Mouse (Mus musculus): ENCODE data around the gene Mgea5. TPM values are rescaled to one million over a fixed set of nuclear protein-coding genes. Genes with fewer than 3 reads are reported as not detected.

Gene Mgea5
- total and polyA plus RNA-seq, 3 experiments = 54.4 to 67.0 TPM; not detected in 1

DNA sequence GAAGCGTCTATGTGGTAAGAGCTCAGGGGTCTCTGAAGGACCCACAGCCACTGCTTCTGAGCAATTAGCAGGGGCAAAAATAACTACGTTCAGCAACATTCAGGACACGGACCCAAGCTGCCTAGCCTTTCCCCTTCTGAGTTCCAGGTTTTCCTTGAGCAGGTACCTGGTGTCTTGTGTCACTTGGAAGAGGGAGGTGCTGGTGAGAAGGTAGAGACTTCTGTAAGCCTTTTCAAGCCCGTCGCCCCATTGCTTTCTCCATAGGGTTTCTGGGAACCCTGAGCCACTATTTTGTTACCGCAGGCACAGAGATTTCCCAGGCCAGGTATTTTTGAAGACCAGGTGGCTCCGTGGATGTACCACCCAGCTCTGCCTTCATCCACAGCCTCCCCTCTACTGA, 40.0 kb downstream of the Mgea5 start:
- no peak for DNase-seq (ENCODE audit: low read depth, low spot score)
- Histone ChIP-seq H3K9ac (ENCODE audit: control insufficient read depth, low read depth, low read length, poor library complexity, severe bottlenecking) (no peak overlapping the region), H3K36me3 (ENCODE audit: control insufficient read depth in 1 of 2, insufficient read depth in 2 of 2, low read length in 2 of 2) (peaks cover 0 to 6% of the 10 kb centered on the region in 2 experiments; a peak in 2 of 4 replicates), H3K9me3 (replicated peaks; ENCODE audit: insufficient read depth, low read length) (no peaks in the 10 kb centered on the region), H3K27ac (ENCODE audit: control insufficient read depth, low read depth, low read length) (no peak overlapping the region), H3K4me3 (ENCODE audit: control insufficient read depth in 1 of 2, insufficient read depth in 1 of 2, low read depth in 2 of 2, low read length in 2 of 2) (no peak overlapping the region), H3K79me2 (ENCODE audit: control insufficient read depth, insufficient read depth, low read length, poor library complexity) (peaks cover 7% of the 10 kb centered on the region), H3K4me1 (ENCODE audit: control insufficient read depth in 1 of 2, insufficient read depth in 2 of 2, low read length in 2 of 2) (peaks cover 0 to 5% of the 10 kb centered on the region in 2 experiments; a peak in 1 of 4 replicates), H3K27me3 (ENCODE audit: control insufficient read depth in 1 of 2, insufficient read depth in 2 of 2, low read length in 2 of 2) (no peaks in the 10 kb centered on the region; a peak in 1 of 4 replicates)
- TF ChIP-seq CHD1 (IDR thresholded peaks at IDR 0.05; ENCODE audit: low read depth, low read length) = no peak

DNA sequence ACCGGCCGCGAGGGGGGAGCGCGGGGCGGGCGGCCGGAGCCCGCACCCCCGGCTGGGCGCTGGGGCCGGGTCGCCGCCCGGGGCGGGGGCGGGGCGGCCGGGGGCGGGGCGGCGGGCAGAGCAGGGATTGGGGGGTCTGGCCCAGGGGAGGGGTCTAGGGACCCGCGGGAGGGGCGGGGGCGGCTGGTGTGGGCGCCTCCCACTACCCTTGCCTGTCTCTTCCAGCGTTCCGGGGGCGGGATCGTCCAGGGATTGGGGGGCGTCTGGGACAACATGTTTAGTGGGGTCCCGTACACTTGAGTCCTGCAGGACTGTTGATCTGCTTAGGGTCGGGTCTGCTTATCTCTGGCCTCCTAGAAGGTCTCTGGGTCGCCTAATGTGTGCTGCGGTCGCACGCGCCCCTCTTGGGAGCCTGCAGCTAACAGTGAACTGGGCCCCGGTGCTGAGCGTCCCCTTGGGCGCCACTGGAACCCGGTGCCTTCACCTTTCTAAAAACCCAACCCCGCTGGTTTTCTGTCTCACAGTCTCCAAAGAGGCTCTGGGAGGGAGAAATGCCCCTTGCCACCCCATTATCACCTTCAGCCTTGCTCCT, 40.6 kb downstream of the Mgea5 start:
- peaks cover 0 to 1% of the 10 kb centered on the region in 2 experiments; a peak in 1 of 4 replicates for H3K4me1 ChIP-seq (ENCODE audit: control insufficient read depth in 1 of 2, insufficient read depth in 2 of 2, low read length in 2 of 2)
- H3K4me3 ChIP-seq (ENCODE audit: control insufficient read depth in 1 of 2, insufficient read depth in 1 of 2, low read depth in 2 of 2, low read length in 2 of 2) = no peak overlapping the region
- H3K27me3 ChIP-seq (ENCODE audit: control insufficient read depth in 1 of 2, insufficient read depth in 2 of 2, low read length in 2 of 2) = no peaks in the 10 kb centered on the region; a peak in 1 of 4 replicates
- H3K27ac ChIP-seq (ENCODE audit: control insufficient read depth, low read depth, low read length) = no peak overlapping the region
- no peaks in the 10 kb centered on the region for H3K9me3 ChIP-seq (replicated peaks; ENCODE audit: insufficient read depth, low read length)
- TF ChIP-seq RCOR1 (IDR thresholded peaks at IDR 0.05; ENCODE audit: low read depth, low read length) (no peak), UBTF (IDR thresholded peaks at IDR 0.05; ENCODE audit: borderline replicate concordance, insufficient read depth, low read depth, low read length) (no peak), HCFC1 (IDR thresholded peaks at IDR 0.05; ENCODE audit: low read depth, low read length) (no peak), NELFE (IDR thresholded peaks at IDR 0.05; ENCODE audit: low read depth, low read length) (no peak), MXI1 (IDR thresholded peaks at IDR 0.05; ENCODE audit: low read depth, low read length) (no peak), ZMIZ1 (IDR thresholded peaks at IDR 0.05; ENCODE audit: low read depth, low read length) (no peak), POLR2AphosphoS5 (IDR thresholded peaks at IDR 0.05; ENCODE audit: borderline replicate concordance, low read depth, low read length) (no peak), SMC3 (IDR thresholded peaks at IDR 0.05; ENCODE audit: low read depth, low read length) (no peak), POLR2A (IDR thresholded peaks at IDR 0.05; ENCODE audit: control insufficient read depth in 1 of 2, insufficient read depth in 1 of 2, low read depth in 1 of 2, low read length in 2 of 2, poor library complexity in 1 of 2) (no peak), MYC (IDR thresholded peaks at IDR 0.05; ENCODE audit: low read depth, low read length) (no peak), CHD1 (IDR thresholded peaks at IDR 0.05; ENCODE audit: low read depth, low read length) (no peak), ETS1 (IDR thresholded peaks at IDR 0.05; ENCODE audit: low read depth, low read length) (no peak), ZKSCAN1 (IDR thresholded peaks at IDR 0.05; ENCODE audit: low read depth, low read length) (no peak), USF2 (IDR thresholded peaks at IDR 0.05; ENCODE audit: borderline replicate concordance in 1 of 2, insufficient read depth in 1 of 2, low read depth in 1 of 2, low read length in 2 of 2) (no peak), GATA1 (IDR thresholded peaks at IDR 0.05; ENCODE audit: low read depth, low read length) (no peak), GABPA (IDR thresholded peaks at IDR 0.05; ENCODE audit: low read depth, low read length) (no peak), ELF1 (IDR thresholded peaks at IDR 0.05; ENCODE audit: low read depth, low read length) (no peak), MAX (IDR thresholded peaks at IDR 0.05; ENCODE audit: low read length) (no peak), NRF1 (IDR thresholded peaks at IDR 0.05; ENCODE audit: insufficient read depth, low read depth, low read length, poor library complexity, severe bottlenecking) (no peak)
- H3K79me2 ChIP-seq (ENCODE audit: control insufficient read depth, insufficient read depth, low read length, poor library complexity) = peaks cover 2% of the 10 kb centered on the region; the same call in 1 of the 2 replicates
- peaks cover 0 to 3% of the 10 kb centered on the region in 2 experiments; a peak in 2 of 4 replicates for H3K36me3 ChIP-seq (ENCODE audit: control insufficient read depth in 1 of 2, insufficient read depth in 2 of 2, low read length in 2 of 2)
- H3K9ac ChIP-seq (ENCODE audit: control insufficient read depth, low read depth, low read length, poor library complexity, severe bottlenecking) = no peak overlapping the region
- no peak for DNase-seq (ENCODE audit: low read depth, low spot score)

All from MEL (cell line).